Mouse (Mus musculus): ENCODE data around the gene Tmsb4x. TPM values are rescaled to one million over a fixed set of nuclear protein-coding genes. Genes with fewer than 3 reads are reported as not detected.

Gene Tmsb4x
- polyA plus RNA-seq, 1 experiment from 2014 or later: 1,856 TPM

DNA sequence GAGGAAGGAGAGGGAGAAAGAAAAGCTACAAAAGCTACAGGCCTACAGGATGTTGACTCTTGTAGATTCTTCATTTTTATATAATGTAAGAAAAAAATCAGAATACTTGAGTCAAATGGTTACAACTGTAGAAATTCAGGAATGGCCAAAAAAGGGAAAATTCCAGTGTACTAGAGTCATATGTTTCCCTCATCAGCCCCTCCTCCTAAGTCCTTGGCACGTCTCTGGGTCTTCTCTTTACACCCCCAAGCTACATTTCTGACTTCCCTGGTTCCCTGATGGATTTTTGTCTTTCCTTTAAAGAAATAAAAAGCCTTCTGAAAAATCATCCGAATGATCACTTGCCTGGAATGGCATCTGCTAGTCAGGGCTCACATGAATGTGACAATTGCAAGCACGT, 34.8 kb downstream of the Tmsb4x start:
- DNase-seq (ENCODE audit: low spot score) (no peak), ATAC-seq (replicated peaks; ENCODE audit: low FRiP score) (no peak)
- Histone ChIP-seq H3K9me3 (ENCODE audit: control insufficient read depth, low read length) (no peaks in the 10 kb centered on the region), H3K4me3 (ENCODE audit: low read depth, low read length) (no peak overlapping the region), H3K4me1 (replicated peaks; ENCODE audit: control insufficient read depth, insufficient read depth, low read length) (no peaks in the 10 kb centered on the region), H3K9ac (ENCODE audit: low read depth, low read length) (no peak overlapping the region), H3K4me2 (no peak overlapping the region), H3K27me3 (replicated peaks; ENCODE audit: control insufficient read depth, insufficient read depth, low read length) (peaks cover 8% of the 10 kb centered on the region; the same call in 1 of the 2 replicates), H3K27ac (ENCODE audit: low read depth, low read length) (no peak overlapping the region), H3K36me3 (ENCODE audit: control insufficient read depth, insufficient read depth, low read length) (no peaks in the 10 kb centered on the region)
- whole genome bisulfite sequencing: 73% methylated on average over 3 of the region's 3 CpGs

DNA sequence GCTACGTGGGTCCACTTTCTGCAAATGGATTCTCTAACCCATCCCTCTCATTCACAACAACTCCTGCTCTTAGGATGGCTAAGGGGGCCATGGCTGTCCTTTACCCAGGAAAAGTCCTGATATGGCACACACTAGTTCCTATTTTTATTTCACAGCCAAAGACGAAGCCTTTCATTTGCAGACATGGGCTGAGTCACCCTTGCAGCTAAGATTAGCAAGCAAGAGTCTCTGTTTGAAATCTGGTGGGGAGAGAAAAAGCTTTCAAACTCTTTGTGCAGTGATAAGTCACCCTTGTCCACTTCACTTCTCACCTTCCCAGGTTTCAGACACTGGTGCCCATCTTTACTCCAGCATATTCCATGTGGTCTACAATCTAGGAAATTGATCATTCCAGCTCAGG, 36.9 kb downstream of the Tmsb4x start:
- Histone ChIP-seq H3K9ac (ENCODE audit: low read depth, low read length) (no peak overlapping the region), H3K27ac (ENCODE audit: low read depth, low read length) (no peak overlapping the region), H3K36me3 (ENCODE audit: control insufficient read depth, insufficient read depth, low read length) (no peaks in the 10 kb centered on the region), H3K9me3 (ENCODE audit: control insufficient read depth, low read length) (no peaks in the 10 kb centered on the region), H3K27me3 (replicated peaks; ENCODE audit: control insufficient read depth, insufficient read depth, low read length) (peaks cover 8% of the 10 kb centered on the region), H3K4me2 (no peak overlapping the region), H3K4me1 (replicated peaks; ENCODE audit: control insufficient read depth, insufficient read depth, low read length) (no peaks in the 10 kb centered on the region), H3K4me3 (ENCODE audit: low read depth, low read length) (no peak overlapping the region)
- DNase-seq (ENCODE audit: low spot score) (no peak), ATAC-seq (replicated peaks; ENCODE audit: low FRiP score) (no peak)
- WGBS: 44% methylated on average over 2 of the region's 2 CpGs

- Histone ChIP-seq H3K9me3 (ENCODE audit: control insufficient read depth, low read length) (no peaks in the 10 kb centered on the region), H3K4me1 (replicated peaks; ENCODE audit: control insufficient read depth, insufficient read depth, low read length) (no peaks in the 10 kb centered on the region), H3K4me2 (no peak overlapping the region), H3K27ac (ENCODE audit: low read depth, low read length) (no peak overlapping the region), H3K36me3 (ENCODE audit: control insufficient read depth, insufficient read depth, low read length) (no peaks in the 10 kb centered on the region), H3K27me3 (replicated peaks; ENCODE audit: control insufficient read depth, insufficient read depth, low read length) (peaks cover 10% of the 10 kb centered on the region), H3K9ac (ENCODE audit: low read depth, low read length) (no peak overlapping the region), H3K4me3 (ENCODE audit: low read depth, low read length) (no peak overlapping the region)
- DNase-seq (ENCODE audit: low spot score): no peak
- ATAC-seq (replicated peaks; ENCODE audit: low FRiP score): no peak
- 32% methylated on average over 2 of the region's 2 CpGs for WGBS
These were observed 37.8 kb downstream of the Tmsb4x start for GRCm38 (mm10) chrX:167171281-167171680.

DNA sequence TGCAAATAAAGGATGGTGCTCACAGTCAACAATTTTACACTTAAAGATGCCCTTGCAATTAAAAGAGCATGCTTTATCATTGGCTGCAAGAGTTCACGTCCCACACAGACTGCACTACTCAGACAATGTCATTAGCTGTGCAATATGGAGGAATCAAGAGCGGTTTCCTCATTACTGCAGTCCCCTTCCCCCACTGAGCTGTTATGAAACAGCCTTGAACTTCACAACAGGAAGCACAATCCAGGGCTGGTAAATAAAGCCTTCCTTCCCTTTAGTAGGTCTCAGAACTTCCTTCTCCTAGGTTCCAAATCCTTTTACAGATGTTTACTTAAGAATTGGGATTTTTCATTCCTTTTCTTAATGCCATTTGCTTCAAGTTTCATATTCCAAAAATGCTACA, 41.8 kb downstream of the Tmsb4x start:
- no peak overlapping the region for H3K9ac ChIP-seq (ENCODE audit: low read depth, low read length)
- ATAC-seq (replicated peaks; ENCODE audit: low FRiP score): no peak
- no peak overlapping the region for H3K27ac ChIP-seq (ENCODE audit: low read depth, low read length)
- DNase-seq (ENCODE audit: low spot score): no peak
- H3K4me2 ChIP-seq: no peak overlapping the region
- peaks cover 9% of the 10 kb centered on the region for H3K27me3 ChIP-seq (replicated peaks; ENCODE audit: control insufficient read depth, insufficient read depth, low read length)
- H3K4me1 ChIP-seq (replicated peaks; ENCODE audit: control insufficient read depth, insufficient read depth, low read length): no peaks in the 10 kb centered on the region
- H3K9me3 ChIP-seq (ENCODE audit: control insufficient read depth, low read length): no peaks in the 10 kb centered on the region
- no peak overlapping the region for H3K4me3 ChIP-seq (ENCODE audit: low read depth, low read length)
- H3K36me3 ChIP-seq (ENCODE audit: control insufficient read depth, insufficient read depth, low read length): no peaks in the 10 kb centered on the region
- 37% methylated on average over 2 of the region's 2 CpGs for WGBS

- H3K9me3 ChIP-seq (ENCODE audit: control insufficient read depth, low read length): no peaks in the 10 kb centered on the region
- no peaks in the 10 kb centered on the region for H3K4me1 ChIP-seq (replicated peaks; ENCODE audit: control insufficient read depth, insufficient read depth, low read length)
- no peak overlapping the region for H3K4me2 ChIP-seq
- H3K27ac ChIP-seq (ENCODE audit: low read depth, low read length): no peak overlapping the region
- H3K4me3 ChIP-seq (ENCODE audit: low read depth, low read length): no peak overlapping the region
- no peak for DNase-seq (ENCODE audit: low spot score)
- 86% methylated on average over 1 of the region's 1 CpGs for WGBS
- no peaks in the 10 kb centered on the region for H3K36me3 ChIP-seq (ENCODE audit: control insufficient read depth, insufficient read depth, low read length)
- ATAC-seq (replicated peaks; ENCODE audit: low FRiP score): no peak
- peaks cover 9% of the 10 kb centered on the region for H3K27me3 ChIP-seq (replicated peaks; ENCODE audit: control insufficient read depth, insufficient read depth, low read length)
- no peak overlapping the region for H3K9ac ChIP-seq (ENCODE audit: low read depth, low read length)
These were observed 43.1 kb downstream of the Tmsb4x start for GRCm38 (mm10) chrX:167166051-167166450.

- WGBS: 64% methylated on average over 4 of the region's 4 CpGs
- Histone ChIP-seq H3K27ac (ENCODE audit: low read depth, low read length) (no peak overlapping the region), H3K4me2 (no peak overlapping the region), H3K27me3 (replicated peaks; ENCODE audit: control insufficient read depth, insufficient read depth, low read length) (peaks cover 5% of the 10 kb centered on the region; the same call in 1 of the 2 replicates), H3K9ac (ENCODE audit: low read depth, low read length) (no peak overlapping the region), H3K4me3 (ENCODE audit: low read depth, low read length) (no peak overlapping the region), H3K9me3 (ENCODE audit: control insufficient read depth, low read length) (no peaks in the 10 kb centered on the region), H3K4me1 (replicated peaks; ENCODE audit: control insufficient read depth, insufficient read depth, low read length) (no peaks in the 10 kb centered on the region), H3K36me3 (ENCODE audit: control insufficient read depth, insufficient read depth, low read length) (no peaks in the 10 kb centered on the region)
- ATAC-seq (replicated peaks; ENCODE audit: low FRiP score) (no peak), DNase-seq (ENCODE audit: low spot score) (no peak)
These were observed 51.4 kb downstream of the Tmsb4x start for GRCm38 (mm10) chrX:167157691-167158090.

Other genes starting within 250 kb of the Tmsb4x start
- gene Tlr8, start 55.0 kb upstream of the Tmsb4x start, polyA plus RNA-seq (2014; fragmentation: Nextera tagmentation; extraction: Ambion mirVana): 0.63 and 0.84 TPM in 2 replicates
- gene Tlr7, start 121.2 kb upstream of the Tmsb4x start, polyA plus RNA-seq (2014; fragmentation: Nextera tagmentation; extraction: Ambion mirVana): 0.83 and 1.1 TPM in 2 replicates
- gene Prps2, start 173.4 kb upstream of the Tmsb4x start, polyA plus RNA-seq (2014; fragmentation: Nextera tagmentation; extraction: Ambion mirVana): 25.2 and 25.9 TPM in 2 replicates